Mouse (Mus musculus): Measurements from ENCODE around the gene Tecpr2.

Gene Tecpr2

GRCm38 (mm10) chr12:110949410-110949809 is 60.3 kb downstream of the Tecpr2 start:
- DNase-seq, result no peak

- no peak for DNase-seq
Observed at GRCm38 (mm10) chr12:110950151-110950550, 61.1 kb downstream of the Tecpr2 start.

GRCm38 (mm10) chr12:110951236-110951635 is 62.2 kb downstream of the Tecpr2 start:
- no peak for DNase-seq

GRCm38 (mm10) chr12:110952628-110953385 is 63.7 kb downstream of the Tecpr2 start:
- DNase-seq, result no peak

GRCm38 (mm10) chr12:110953443-110953842 is 64.4 kb downstream of the Tecpr2 start:
- DNase-seq, result no peak

DNA sequence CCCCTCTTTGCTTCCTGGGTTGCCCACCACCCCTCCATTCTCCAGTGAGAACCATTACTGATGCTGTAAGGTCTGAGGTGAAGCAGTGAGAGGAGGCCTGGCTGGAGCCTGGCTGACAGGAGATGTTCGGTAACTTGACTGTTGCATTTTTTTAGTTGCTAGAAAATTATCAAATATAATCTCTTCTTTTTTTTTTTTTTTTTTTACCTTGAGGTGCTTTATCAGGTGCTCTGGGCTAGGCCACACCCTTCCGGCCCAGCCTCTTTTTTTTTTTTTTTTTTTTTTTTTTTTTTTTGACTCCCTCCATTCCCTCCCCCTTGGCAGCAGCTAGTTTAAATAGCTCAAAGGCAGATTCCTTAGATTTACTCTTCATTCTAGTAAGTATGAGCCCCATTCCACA is 64.8 kb downstream of the Tecpr2 start:
- DNase-seq, result no peak

GRCm38 (mm10) chr12:110954351-110954991 is 65.4 kb downstream of the Tecpr2 start:
- DNase-seq, result no peak

GRCm38 (mm10) chr12:110961973-110962372 is 72.9 kb downstream of the Tecpr2 start:
- no peak for DNase-seq

DNA sequence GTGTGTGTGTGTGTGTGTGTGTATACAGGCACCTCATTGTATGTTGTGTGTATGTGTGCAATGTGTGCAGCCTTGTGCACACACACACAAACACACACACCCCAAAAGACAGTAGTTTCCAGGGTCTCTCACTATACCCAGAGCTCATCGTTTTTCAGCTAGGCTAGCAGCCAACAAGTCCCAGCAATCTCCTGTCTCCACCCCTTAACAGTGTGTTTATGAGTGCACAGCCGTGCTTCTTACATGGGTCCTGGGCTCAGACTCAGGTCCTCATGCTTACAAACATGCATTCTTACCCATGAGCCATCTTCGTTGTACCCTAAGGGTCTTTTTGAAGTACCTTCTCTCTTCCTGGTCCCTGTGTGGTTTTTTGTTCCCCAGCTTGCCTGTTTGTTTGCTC is 76.4 kb downstream of the Tecpr2 start:
- DNase-seq, result no peak

DNA sequence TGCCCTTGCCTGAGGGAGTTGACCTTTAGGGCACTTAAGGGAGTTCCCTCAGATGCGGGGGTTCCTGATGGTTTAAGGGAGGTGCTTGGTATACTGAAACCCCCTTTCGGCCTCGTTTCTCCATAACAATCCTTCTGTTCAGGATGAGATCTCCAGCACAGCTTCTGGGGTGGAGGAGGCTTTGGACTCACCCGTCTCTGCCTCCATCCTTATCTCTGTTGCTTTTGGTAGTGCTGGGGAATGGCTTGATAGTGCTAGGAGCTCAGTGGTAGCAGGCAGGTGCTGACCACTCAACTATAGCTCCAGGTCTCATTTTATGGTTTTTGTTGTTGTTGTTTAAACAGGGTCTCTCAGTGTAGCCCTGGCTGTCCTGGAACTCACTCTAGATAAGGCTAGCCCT is 77.0 kb downstream of the Tecpr2 start:
- no peak for DNase-seq

GRCm38 (mm10) chr12:110967146-110967545 is 78.1 kb downstream of the Tecpr2 start:
- DNase-seq, result no peak

DNA sequence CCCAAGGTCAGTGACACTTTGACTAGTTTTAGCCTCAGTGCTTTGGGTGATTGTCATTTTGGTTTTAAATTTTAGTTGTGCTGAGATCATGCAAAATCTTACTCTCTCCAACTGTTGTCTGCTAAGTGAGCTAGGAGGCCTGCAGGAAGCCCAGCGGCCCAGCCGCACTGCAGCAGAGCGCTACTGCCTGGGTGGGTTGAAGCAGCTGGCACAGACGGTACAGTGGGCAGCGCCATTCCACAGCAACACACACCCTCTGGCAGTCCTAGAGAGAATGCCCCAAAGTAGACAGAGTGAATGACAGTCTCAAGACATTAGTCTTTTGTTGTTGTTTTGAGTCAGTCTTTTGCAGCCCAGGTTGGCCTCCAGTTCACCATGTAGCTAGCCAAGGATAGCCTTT is 81.3 kb downstream of the Tecpr2 start:
- DNase-seq, result no peak

- no peak for DNase-seq
Observed at GRCm38 (mm10) chr12:110971972-110972371, 82.9 kb downstream of the Tecpr2 start.

- no peak for DNase-seq
Observed at GRCm38 (mm10) chr12:110973829-110974228, 84.8 kb downstream of the Tecpr2 start.

- no peak for DNase-seq
Observed at GRCm38 (mm10) chr12:110974295-110974694, 85.2 kb downstream of the Tecpr2 start.

DNA sequence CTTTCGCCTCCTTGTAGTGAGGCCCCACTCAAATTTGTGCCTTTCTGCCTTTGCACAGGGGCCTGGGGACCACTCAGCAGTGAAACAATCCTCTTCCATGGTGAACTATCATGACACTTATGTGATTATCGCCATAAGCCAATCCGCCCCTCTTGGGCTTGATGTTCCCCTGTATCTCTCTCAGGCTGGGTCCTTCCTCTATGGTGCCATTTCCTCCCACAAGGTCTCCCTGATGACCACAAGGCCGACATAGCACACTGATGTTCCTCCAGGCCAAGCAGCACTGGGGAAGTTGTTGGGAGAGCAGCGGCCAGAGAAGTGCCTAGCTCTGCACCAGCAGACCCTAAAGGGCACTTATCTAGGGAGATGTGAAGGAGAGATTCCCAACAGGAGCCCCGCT is 85.7 kb downstream of the Tecpr2 start:
- DNase-seq, result no peak

- DNase-seq, result no peak
Observed at GRCm38 (mm10) chr12:110975385-110975784, 86.3 kb downstream of the Tecpr2 start.

DNA sequence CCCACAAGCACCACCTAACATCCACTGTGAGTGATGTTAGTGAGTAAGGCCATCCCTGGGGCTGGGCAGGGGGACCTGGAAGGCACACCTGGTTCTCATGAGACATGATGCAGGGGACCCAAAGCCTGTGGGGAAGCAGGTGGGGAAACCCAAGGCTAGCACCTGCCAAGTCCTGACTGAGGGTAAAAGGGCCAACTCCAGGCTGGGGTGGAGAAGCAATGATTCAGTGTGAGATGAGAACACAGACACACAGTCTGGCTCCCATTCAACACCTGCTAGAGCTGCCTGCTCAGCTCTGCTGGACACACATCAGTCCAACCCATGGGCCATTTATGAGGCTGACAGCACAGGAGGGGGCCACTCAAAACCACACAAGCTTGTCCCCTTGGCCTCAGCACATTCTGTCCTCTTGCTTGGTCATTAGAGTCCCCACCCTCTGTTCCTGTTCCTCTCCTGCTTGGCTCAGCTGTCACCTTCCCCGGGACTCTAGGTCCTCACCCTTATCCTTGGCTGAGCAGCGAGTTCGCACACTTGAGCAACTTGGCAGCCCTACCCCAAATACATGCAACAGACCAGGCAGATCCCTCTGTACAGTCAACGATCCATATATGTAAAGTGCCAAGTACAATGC is 86.9 kb downstream of the Tecpr2 start:
- no peak for DNase-seq

- no peak for DNase-seq
Observed at GRCm38 (mm10) chr12:110976589-110977344, 87.7 kb downstream of the Tecpr2 start.

DNA sequence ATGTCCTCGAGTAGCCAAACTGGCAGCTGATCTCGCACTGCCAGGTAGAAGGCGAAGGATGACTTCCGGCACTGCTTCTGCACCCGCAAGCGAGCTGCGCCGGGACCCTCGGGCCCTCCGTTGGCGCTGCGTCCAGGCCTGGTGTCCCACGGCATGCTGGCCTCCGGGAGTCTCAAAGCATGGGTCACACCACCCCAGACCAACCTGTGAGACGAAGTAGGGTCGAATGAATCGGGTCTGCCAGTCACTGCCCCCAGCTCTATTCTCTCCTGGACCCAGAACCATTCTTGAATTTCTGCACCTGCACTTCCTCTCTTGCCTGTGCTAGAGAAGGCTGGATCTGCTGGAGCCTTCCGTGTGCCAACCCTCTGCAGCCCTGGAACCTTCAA is 88.3 kb downstream of the Tecpr2 start:
- no peak for DNase-seq

- no peak for DNase-seq
Observed at GRCm38 (mm10) chr12:110977896-110978606, 89.0 kb downstream of the Tecpr2 start.

GRCm38 (mm10) chr12:110978607-110979406 is 89.7 kb downstream of the Tecpr2 start, which contains the start of gene Ankrd9:
Gene Ankrd9 (minus strand): TSS chr12:110979040.
- DNase-seq, result peak; percentile 99
